Mouse (Mus musculus): ENCODE measurements at regions not wholly inside any gene's neighbourhood (a gene's known extent, or its start where the extent isn't known, plus 50 kb on each side); places are given as distances from the start of the nearest gene placed in this dataset.

DNA sequence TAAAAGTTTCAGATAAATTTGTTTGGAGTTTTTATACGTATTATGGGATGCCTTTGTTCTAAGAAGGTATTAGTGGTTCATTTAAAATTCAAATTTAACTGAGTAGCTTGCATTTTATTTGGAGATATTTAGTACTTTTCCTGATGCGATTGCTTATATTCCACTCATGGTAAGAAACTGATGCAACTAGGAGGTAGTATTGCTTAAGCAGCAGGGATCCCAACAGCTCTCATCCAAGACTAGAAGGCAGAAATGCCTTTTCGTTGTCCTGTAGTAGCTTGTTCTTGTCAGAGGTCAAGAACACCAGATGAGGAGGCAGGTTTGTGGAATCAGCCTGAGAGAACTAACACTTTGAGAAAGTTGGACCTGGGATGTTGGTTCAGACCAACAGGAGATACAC is 120.5 kb downstream of the C1d start:
- TF ChIP-seq CTCF (IDR thresholded peaks at IDR 0.05; ENCODE audit: extremely low read depth, insufficient read depth, low read length) (no peak), POLR2A (IDR thresholded peaks at IDR 0.05; ENCODE audit: extremely low read depth, insufficient read depth, low read length) (no peak)
